Mouse (Mus musculus) embryo, embryonic 11 days (tissue): ENCODE measurements around the gene F930015N05Rik.

ENCODE experiments used
- DNase-seq: peaks from one replicate; pipeline ENCODE4 v3.0.0-alpha.2; 2015

F930015N05Rik gene

DNA sequence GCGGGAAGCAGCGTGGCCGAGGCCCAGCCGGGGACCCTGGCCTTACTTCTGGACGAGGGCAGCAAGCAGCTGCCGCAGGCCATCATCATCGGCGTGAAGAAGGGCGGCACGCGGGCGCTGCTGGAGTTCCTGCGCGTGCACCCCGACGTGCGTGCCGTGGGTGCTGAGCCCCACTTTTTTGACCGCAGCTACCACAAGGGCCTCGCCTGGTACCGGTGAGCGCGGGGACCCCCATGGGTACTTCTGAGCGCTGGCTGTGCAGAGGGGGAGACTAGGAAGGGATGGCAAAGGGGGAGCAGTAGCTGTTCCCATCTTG lies at the start of gene F930015N05Rik:
TSS of gene F930015N05Rik (minus strand) at position 242 of the 316 bp plus-strand sequence.
- DNase-seq = no peak

DNA sequence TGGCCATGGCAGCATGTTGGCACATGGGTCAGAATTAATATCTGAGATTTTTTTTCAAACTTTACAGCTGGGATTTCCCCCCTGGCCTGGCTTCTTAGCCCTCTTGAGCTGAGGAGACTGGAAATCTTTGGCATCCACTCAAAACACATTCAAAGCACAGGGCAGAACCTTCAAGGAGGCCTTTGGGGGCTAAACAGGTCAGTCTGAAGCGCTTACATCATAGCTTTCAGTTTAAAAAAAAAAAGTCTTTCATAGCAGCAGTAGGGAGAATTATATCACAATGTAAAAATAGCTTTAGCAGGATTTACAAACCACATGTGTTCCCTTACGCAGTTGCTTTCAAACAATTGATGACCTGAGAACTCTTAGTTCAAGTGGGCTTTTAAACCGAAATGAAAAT lies 45.0 kb upstream of the F930015N05Rik start:
- DNase-seq = no peak

DNA sequence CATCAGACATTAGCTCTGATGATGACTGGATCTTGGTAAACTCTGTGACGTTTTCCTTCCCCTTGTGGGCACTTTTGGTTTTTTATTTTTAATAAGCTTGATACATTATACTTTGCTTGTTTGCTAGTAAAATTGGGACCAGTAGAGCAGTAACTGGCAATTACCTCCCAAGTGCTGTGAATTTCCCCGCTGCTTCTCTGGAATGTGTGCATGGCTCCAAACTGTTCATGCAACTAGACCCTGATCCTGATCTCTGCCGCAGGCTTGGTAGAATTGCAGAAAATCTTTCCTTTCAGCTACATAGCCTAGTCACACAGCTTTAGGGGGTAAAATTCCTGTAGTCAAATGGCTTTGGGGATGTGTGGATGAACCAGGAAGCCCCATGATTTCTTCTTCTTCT lies 37.2 kb upstream of the F930015N05Rik start:
- DNase-seq = no peak

DNA sequence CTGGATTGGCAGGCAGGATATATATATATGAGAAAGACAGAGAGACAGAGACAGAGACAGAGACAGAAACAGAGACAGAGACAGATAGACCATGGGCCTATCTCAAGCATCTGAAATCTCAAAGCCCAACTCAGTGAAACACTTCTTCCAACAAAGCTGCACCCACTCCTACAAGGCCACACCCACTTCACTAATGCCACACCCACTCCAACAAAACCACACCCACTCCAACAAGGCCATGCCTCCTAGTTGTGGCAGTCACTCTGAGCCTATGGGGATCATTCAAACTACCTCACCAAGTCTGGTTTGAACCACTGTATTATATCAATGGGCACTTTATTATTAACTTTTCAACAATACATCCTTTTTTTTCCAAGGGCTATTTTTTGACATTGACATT lies 34.2 kb upstream of the F930015N05Rik start:
- no peak for DNase-seq

DNA sequence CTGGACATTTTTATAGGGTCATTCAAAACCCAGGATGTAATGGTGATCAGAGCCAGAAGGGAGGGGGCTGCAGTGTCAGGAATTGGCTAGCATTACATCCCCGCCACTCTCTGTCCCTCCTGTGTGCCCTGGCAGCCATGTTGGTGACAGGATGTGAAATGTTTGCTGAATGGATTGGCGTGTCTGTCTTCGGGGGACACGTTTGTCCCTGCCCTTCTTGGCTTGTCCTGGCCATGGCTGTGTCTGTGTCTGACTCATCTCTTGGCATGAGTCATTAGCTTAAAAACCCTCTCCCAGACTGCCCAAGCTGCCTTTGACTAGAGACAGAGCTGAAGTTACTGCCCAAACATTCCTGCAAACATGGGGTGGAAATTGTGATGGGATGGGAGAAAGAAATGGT lies 32.3 kb upstream of the F930015N05Rik start:
- no peak for DNase-seq

DNA sequence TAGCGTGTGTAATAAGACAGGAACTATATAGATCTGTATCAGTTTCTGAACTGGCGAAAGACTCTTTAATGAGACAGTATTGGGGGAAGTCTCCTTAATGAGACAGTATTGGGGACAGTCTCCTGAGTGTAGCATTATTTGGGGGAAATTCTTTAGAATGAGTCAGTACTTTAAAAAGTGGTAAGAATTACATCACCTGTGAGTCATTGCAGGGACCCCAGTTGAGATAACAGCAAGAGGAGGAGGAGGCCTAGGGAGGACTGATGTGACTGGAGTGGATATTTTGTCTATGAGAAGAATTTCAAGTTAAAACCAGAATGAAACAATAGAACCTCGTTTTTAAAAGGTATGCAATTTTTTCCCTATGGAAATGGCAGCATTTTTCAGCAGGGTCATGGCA lies 25.3 kb upstream of the F930015N05Rik start:
- no peak for DNase-seq

DNA sequence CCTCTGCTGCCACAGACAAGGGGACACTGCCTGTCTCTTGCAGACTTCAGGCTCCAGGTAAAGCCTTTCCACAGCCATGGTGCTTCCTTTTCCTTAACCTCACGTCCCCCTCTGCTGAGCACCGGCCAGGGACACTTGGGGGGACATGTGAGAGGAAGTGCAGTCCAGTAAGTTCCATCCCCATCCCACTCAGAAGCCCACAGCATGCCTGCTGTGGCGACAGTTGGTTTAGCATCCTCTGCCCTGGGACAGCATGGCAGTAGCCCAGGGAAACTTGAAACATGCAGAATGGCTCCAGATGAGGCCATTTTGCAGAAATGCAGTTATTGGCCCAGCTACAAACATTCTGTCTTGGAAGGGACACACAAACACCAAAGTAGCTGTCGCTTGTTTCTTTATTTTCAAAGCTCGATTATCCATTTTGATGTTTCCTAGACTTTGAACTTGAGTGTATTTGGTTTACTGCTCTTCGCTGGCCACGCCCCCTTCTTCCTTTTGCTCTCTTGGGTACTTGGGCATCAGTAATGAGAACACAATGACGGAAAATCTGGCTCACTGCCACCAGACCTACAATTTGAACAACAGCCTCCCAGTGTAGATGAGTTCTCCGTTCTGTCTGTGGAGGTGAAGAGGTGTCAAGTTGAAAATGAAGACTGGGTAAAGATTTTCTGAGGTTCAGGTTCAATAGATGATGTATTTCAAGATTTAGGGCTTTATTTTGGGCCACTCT lies 12.3 kb upstream of the F930015N05Rik start:
- DNase-seq = no peak

DNA sequence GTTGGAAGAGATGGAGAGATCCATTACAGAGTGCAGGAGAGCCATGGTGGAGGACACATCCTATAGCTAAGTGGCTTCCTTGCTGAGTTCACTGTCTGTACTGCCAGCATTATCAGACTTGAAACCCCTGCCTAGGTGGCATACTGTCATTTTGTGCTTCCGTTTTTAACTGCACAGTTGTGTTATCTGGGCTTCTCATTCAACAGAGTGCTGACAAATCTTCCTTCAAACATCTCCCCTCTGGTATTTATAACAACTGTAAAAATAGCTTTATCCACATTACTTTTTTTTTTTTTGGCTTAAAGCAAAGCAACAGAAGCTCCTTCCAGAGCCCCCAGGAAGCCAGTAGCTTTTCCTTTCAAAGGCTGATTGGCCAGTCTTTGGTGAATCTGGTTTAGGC lies 8.8 kb upstream of the F930015N05Rik start:
- DNase-seq = no peak

DNA sequence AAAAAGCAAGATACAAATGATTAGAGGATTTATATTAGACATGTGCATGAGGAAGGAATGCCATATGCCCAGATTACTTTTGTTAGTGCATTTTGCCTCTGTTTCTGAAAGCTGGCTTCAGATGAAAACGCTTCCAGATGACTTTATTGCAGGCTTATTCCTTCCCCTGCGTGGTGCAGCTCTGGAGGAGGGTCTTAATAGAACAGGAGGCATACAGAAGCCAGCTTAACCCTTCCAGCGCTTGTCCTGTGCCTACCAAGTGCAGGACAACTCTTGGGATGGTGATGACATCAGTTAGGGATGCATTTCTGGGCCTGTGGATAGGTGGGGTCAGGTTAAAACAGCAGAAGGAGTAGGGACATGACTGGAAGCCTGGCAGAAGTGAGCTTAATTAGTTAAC lies 6.2 kb upstream of the F930015N05Rik start:
- no peak for DNase-seq

DNA sequence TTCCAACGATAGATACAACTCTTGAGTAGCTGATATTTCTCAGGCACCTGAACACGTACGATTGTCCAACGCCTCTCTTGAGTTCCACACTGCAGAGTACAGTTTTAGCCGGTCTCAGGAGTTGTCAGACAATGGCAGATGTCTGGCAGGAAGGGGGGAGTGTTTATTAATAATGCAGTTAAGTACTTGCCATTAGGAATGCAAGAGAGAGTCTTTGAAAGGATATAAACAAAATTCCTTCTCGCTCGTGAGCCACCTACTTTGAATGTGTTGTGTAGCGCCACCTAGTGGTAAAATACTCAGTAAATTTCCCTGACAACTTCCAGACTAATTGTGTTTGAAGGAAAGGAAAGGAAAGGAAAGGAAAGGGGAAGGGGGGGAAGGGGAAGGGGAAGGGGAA lies 5.7 kb upstream of the F930015N05Rik start:
- peak; percentile 88 for DNase-seq

DNA sequence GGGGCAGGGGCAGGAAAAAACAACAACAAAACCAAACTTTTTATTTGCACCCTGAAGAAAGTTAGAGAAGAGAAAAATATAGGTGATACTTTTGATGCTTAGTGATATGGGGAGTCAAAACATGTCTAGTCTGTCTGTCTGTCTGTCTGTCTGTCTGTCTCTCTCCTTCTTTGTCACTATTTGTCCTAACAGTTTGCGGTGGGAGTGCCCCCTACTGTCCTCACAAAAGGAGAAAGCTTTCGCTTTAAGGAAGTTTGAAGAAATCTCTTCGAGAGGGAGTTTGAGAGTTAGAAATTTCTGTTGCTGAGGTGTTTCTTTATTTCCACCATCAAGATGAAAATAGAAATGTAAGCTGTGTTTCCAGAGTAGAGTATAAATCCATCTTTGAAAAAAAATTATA lies 2.5 kb upstream of the F930015N05Rik start:
- peak; percentile 57 for DNase-seq

DNA sequence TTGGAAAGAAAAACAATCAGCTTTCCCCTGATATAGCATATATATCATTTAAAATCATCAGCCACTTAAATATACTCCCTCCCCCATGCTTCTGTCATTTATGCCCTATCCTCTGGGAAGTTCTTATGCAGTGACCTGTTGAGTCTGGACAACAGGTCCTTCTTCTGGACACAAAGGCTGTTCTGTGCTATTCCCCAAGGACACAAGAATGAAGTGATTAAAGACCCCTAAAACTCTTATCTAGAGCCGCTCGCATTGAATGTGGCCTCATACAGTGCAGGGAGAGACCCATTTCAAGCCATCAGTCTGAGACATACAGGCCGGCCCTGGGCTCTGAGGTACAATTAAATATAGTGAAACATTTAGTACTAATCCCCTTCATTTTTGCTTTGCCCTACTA lies 1.3 kb upstream of the F930015N05Rik start:
- peak; percentile 43 for DNase-seq

DNA sequence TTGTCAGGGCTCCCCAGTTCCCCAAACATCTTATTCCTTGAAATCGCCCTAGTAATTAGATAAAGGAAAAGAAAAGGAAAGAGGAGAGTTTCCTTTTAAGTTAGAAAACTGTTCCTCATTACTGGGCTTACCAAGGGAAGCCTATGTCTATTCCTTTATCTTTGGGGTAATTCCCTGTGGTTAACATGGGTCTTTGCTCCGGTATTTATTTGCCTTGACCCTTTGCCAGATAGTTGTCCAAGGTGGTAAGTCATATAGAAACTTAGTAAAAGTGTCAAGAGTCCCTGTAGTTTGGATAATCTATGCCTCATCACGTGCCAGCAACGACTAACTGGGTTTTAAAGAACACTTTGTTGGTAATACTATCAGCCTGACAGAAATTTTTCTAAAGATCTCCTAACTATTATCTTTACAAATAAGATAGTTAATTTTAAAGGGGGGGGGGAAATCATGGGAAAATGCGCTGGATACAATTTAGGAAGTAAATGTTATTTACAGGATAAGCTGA lies 392 bp upstream of the F930015N05Rik start:
- no peak for DNase-seq

DNA sequence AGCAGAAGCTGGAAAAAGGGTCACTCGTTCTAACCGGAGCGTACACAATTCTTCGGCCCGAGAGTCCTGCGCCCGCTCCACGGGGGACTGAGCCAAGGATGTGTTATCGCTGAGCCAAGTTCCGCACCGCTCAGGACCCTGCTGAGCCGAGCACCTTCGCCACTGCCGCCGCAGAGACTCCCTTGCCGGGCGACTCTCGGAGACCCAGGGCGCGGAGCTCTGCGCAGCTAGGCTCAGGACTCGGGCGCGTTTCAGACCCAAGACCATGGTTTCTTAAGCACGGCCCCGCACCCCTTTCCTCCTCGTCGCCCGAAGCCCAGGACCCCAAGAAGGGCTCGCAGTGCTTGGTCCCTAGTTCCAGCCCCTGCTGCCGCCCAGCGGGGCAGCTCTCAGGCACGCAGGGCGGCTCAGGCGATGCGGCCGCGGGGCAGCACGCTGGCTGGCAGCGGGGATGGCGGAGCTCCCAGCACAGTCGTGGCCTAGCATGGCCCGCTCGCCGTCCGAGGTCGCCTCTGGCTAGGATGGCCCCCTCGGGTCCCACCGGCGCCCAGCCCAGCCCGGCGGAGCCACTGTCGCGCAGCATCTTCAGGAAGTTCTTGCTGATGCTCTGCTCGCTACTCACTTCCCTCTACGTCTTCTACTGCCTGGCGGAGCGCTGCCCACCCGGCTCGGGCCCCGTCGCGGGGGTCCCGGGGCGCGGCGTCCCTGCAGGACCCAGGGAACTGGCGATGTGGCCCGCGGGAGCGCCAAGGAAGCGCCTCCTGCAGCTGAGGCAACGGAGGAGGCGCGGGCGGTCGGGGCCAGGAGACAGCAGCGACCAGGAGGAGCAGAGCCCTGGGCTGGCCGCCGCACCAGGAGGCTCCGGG lies 674 bp downstream of the F930015N05Rik start:
- peak; percentile 78 for DNase-seq

DNA sequence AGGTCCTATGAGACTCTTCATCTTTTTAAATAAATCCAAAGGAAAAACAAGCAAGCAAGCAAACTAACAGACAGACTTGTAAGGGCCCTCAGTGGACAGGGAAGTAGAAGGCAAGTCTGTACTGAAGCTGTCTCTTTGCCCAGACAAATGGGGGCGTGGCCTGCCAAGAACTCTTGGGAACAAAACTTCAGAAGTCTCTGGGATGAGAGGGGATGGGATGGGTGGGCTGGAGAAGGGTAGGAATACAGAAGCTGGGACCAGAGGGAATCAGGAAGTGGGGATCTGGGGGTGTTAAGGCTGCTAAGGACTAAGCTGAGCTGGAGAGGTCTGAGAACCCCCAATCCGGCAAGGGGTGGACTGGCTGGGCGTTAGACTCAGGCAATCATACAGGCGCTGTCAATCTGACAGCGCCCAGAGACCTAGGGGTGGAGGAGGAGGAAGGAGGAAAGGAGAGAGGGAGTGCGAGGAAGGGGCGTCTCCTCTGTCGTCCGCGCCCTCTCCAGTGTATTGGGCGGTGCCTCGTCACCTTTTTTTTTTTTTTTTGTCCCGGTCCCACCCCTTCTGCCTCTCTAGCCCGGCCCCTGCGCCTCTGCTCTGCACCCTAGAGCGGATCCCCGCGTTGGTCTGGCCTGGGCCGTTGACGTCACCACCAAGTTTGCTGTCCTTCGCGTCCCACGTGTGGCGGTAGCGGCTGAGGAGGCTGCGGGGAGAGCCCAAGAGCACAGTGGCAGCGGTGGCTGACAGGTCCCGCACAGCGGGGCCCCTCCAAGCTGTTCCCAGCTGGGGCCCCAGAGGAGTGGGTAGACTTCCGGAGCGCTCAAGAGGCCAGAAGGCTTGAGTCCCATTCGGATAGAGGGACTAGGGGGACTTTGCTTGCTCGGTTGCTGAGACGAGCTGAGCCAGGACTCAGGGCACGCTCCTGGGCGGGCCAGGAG lies 1.6 kb downstream of the F930015N05Rik start, which contains the start of gene Hs3st3a1:
TSS of gene Hs3st3a1 (plus strand) at position 722 of the 935 bp plus-strand sequence.
- peak; percentile 88 for DNase-seq

DNA sequence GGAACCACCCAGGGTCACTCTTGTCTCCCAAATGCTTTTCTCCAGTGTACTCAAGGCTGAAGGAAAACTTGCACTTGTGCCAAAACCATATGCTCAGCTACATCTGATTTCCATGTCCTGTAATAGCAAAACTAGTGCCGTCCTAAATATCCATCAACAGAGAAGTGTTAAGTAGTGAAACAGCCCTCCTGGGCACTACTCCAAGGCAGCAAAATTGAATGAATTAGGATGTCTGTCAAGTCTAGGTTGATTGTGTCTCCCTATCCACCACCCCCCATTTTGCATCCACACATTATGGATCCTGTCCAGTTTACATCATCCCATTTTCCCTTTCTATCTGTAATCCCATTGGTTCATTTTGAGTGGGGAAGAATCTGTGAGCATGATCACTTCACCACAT lies 17.5 kb downstream of the F930015N05Rik start:
- DNase-seq = no peak

DNA sequence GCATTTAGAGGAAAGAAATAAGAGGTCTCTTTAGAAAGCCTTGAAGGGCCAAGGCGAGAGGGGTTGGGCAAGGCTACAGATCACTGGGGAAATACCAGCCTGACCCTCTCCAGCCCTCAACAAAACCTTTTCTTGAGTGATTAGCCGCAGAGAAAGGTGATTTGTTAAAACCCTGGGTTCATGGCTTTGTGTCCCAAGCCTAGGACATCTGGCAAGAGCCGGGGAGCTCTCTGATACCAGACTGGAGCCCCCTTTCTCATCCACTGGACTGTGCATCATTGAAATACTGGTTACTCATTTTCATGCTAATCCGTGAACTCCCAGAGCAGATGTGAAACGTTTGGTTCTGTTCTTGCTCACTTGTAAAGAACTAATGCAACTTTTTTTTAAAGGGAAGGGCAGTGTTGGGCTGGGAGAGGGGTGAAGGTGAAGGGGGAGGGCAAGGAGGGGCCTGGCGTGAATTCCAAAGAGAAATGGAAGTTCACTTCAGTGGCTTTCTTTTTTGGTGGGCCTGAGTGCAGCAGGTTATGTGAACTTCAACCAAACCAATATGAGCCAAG lies 35.8 kb downstream of the F930015N05Rik start:
- DNase-seq = peak; percentile 52

DNA sequence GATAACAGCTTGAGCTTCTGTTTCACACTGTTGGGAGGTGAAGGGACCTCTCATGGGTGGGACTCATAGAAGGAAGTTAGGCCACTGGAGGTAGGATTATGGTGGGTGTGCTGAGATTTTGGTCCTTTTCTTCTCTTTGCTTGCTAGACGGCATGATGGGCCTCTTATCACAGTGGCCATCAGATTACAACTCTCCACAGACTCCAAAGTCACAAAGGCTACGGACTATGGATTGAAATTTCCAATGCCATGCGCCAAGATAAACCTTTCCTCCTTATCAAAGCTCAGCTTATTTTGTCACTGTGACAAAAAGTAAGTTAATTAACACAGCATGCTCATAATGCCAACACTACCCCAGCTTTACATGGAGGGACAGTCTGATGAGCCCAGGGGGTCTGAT lies 38.8 kb downstream of the F930015N05Rik start:
- no peak for DNase-seq

DNA sequence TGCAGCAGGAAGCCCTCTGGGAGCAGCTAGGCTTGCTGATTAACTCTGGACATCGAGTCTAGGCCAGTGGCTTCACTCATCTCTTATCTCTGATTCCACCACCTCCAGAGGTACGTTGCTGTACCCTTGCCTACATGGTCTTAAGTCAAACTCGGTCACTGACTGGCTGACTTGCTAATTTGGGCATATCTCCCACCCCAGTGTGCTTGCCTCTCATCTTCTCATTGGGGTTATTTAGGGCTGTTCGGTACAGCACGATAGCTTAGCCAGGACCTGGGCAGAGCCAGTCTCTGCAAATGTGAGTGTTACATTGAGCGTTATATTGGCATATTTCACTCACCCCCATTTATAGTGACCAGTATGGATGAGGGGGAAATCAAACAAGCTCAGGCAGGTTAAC lies 39.5 kb downstream of the F930015N05Rik start:
- no peak for DNase-seq

DNA sequence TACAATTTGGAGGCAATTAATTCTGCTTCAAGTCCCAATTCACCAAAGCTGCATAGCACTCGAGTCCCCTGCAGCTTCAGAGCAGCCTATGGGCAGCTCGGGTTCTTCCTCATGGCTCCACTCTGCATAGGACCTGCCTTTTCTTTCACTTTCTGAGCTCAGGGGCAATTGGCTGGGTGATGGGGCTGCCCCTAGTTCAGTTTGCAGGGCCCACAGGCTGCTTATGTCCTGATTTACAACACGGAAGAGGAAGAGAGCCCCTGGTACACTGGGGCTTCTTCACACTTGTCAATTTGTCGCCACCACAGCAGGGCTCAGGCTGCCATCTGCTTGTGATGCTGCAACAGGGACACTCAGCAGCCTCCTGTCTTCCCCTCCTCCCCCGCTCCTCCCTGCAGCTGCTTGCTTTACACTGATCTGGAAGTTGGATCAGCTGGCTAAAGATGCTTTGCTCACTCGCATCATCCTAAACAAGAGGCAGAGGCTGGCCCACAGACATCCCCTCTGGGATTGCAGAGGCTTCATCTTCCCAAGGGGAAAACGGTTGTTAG lies 40.0 kb downstream of the F930015N05Rik start:
- DNase-seq = peak; percentile 64

DNA sequence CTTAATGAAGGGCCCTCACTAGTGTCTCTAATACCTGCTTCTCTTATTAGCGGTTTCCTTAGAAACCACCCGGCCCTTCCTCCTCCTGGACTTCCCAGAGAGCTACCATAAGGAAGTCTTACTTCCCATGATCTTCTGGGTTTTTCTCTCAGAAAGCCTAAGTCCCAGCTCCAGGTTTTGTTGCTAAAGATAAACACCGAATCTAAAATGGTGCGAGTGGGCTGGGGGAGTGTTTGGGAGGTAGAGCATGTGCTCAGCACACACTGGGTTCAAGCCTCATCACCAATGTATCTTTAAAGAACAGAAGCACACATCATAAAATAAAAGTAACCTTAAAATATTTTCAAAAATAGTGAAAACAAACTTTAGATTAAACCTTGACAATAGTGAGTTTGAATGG lies 50.1 kb downstream of the F930015N05Rik start:
- no peak for DNase-seq
